Mouse (Mus musculus) left cerebral cortex, postnatal 14 days (tissue): ENCODE results near the gene Zfp697. TPM values are rescaled to one million over a fixed set of nuclear protein-coding genes. Genes with fewer than 3 reads are reported as not detected.
"Not testable (repeated sequence)": the region's sequence is repeated elsewhere in the genome, so short reads cannot be mapped to it uniquely, and the experiment has no call there.

Experiments used
- DNase-seq, 2 experiments: peaks; one replicate each; pipeline ENCODE4 v3.0.0; 2021 to 2022; ENCODE audit warnings: low spot score in 2 of 2, mixed read lengths in 1 of 2
- intact Hi-C: fragments of 180-260 bp; cut with DNase I; formaldehyde crosslinking; loops from one replicate; pipeline ENCODE4 v1.15.1; 2025
- long read RNA-seq, 2 experiments: library from polyadenylated mRNA; stranded (forward); transcript quantifications; one replicate each; pipeline ENCODE4 v2.0.0; 2021
- total RNA-seq, 2 experiments: library from RNA; stranded (reverse); gene quantifications; 2 replicates each; pipeline ENCODE4 v1.2.3; 2021

Gene Zfp697
- 10 to 100 TPM; 37.7 to 40.4 TPM for total RNA-seq
- long read RNA-seq, experiment 1, full-length matches to known transcripts = 2 of 10 reads
- long read RNA-seq, experiment 1, partial matches to known transcripts = 4 of 10 reads
- long read RNA-seq, experiment 1, other reads (novel, unspliced or antisense) = 4 of 10 reads
- long read RNA-seq, experiment 2, full-length matches to known transcripts = 6 of 13 reads
- long read RNA-seq, experiment 2, partial matches to known transcripts = 1 of 13 reads
- long read RNA-seq, experiment 2, other reads (novel, unspliced or antisense) = 6 of 13 reads

DNA sequence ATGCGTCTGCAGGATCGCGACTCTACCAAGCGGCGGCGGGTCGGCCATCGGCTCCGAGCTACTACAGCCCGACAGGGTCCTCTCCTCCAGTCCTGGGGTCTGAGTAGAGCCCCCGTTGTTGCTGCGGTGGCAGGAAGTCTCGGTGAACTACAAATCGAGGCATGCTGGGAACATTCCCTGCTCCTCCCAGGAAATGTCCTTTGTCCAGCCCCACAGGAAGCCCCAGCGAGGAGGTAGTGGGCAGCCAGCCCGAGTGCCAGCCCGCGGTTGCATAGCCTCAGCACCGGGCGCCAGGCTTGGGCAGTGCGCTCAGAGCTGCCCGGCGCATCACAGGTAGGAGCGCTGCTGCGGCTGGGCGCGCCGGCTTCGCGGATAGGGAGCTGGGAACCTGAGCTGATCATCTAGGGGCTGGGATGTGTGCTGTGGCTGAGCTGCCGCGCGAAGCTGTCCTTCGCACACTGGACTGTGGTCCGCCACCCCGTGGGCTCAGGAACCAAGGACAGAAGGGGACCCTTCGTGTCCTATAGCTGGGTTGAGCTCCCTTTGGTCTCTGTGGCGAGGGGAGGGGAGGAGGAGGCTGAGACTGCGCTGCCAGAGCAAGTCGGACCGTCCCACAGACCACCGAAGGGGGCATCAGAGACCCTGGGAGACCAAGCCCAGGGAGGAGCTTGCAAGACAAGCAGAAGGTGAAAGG, at the start of gene Zfp697:
TSS of gene Zfp697 (plus strand) at position 216 of the 694 bp plus-strand sequence.
- DNase-seq = peak; percentile 76 to 84
- intact Hi-C loops = loop anchor here (2.0 kb wide), 1 partner anchor 44 kb away; no protein-coding TSS in a partner anchor

DNA sequence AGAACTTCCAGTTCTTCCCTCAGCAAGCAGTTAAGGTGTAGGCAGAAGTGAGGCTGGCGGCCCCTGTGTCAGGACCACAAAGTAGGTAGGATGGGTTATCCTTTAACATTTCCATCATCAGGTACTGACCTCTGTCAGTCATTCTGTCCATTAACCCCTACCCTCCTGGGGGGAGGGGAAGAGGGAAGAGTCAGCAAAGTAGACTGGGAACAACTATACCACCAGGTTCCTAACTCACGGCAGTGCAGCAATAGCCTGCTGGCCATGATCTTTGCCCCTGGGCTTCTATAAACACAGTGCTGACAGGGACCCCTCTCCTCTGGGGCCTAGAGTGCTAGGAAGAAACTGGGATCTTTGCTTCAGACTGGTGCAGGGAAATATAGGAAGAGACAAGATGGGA, 48.3 kb upstream of the Zfp697 start:
- intact Hi-C loops = no loop called here
- DNase-seq = no peak

- intact Hi-C loops = no loop called here
- no peak for DNase-seq
Observed at GRCm38 (mm10) chr3:98335331-98335730, 46.9 kb upstream of the Zfp697 start.

DNA sequence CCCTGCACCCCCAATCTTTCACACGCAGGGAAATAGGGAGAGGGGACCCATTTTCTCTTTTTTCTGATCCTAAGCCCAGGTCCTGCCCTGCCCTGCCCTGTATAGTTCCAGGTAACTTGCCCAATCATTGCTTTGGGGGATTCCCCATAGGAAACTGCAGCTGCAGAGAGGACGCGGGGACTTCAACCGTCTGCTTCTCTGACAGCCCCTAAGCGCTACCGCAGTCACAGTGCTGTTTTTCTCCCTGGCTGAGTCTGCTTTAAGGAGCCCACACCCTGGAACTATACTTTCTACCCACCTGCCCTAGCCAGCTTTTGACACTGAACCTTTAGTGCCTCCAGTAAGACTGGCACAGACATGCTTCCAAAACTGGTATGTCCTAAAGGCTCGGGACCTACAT, 46.4 kb upstream of the Zfp697 start:
- intact Hi-C loops = no loop called here

GRCm38 (mm10) chr3:98336661-98337654, 45.3 kb upstream of the Zfp697 start:
- intact Hi-C loops = no loop called here
- no peak for DNase-seq

More for the DNA sequence above, 46.4 kb upstream of the Zfp697 start:
- DNase-seq = no peak

DNA sequence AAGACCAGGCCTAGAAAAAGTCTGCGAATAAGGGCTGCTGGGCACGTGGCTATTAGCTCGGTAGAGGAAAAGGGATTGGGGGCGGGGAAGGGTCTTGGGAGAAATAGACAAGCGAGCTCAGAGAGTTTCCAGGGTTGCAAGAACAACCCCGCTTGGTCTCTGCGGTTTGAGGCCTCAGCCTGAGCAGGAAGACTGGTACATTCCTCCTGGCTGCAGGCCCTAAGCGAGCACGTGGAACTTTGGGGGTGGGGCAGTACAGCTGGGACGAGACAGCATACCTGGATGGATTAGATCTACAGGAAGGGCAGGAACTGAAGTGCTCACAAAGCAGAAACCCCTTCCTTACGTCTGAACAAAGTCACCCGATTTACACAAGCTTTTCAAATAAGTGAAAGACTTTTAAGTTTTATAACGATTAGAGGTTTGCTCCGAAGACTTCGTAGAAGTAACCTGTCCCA, 43.6 kb upstream of the Zfp697 start:
- intact Hi-C loops = no loop called here
- DNase-seq = peak; percentile 33 to 55

GRCm38 (mm10) chr3:98339097-98339705, 43.1 kb upstream of the Zfp697 start:
- intact Hi-C loops = no loop called here
- DNase-seq = no peak

DNA sequence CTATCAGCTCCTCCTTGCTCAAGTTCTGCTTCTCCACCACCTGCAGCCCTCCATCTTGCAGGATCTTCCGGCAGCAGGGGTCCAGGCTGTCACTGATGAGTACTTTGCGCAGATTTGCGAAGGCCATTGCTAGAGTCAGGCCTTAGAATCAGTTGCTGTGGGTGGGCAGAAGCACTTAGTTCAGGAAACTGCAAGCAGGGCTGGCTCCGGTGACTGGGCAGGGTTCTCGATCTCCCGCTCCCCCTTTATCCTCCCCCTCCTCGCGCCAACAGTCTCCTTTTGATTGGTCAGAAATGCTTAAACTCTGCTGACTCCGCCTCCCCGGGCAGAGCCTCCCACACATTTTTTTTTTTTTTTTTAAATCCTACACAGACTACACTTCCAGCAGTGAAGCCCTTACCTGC, 42.6 kb upstream of the Zfp697 start, which contains the start of gene Phgdh:
TSS of gene Phgdh (minus strand) at position 285 of the 404 bp plus-strand sequence.
- peak; percentile 40 to 55 for DNase-seq
- intact Hi-C loops = not testable (repeated sequence)

GRCm38 (mm10) chr3:98340818-98341594, 41.3 kb upstream of the Zfp697 start:
- intact Hi-C loops = no loop called here

DNA sequence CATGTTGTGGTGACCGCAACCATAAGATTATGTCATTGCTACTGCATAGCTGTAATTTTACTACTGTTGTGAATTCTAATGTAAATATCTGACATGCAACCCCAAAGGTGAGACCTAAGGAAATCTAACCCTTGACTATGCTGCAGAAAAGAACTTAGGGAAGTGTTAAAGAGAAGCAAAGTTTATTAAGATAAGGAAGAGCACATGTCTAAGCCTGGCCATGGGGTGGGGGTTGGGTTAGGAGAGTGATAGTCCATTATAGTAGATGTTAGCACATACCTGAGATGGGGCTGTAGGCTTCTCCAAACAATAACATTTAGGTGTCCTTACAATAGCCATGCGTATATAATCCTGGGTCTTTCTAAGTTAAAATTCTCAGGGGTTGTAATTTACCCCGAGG, 39.0 kb upstream of the Zfp697 start:
- no peak for DNase-seq
- intact Hi-C loops = no loop called here

More at GRCm38 (mm10) chr3:98340818-98341594, 41.3 kb upstream of the Zfp697 start:
- no peak for DNase-seq

- intact Hi-C loops = no loop called here
- DNase-seq = no peak
Observed at GRCm38 (mm10) chr3:98348106-98348505, 34.2 kb upstream of the Zfp697 start.

DNA sequence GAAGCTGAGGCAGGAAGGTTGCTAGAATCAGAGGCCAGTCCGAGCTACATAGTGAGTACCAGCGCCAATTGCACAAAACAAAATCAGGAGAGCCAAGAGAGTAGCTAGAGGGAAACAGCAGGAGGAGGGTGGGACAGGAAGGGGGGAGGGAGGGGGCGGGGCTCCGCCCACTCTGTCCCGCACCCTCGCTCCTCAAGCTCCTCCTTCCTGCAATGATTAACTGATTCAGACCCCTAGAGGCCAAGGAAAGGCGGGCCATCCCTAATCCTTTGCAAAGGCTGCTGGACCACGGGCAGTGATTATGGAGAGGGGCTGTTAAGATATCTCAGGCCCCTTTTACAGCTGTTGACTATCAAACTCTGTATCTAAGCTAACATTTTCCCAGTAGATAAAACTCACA, 33.6 kb upstream of the Zfp697 start:
- no peak for DNase-seq
- intact Hi-C loops = no loop called here

GRCm38 (mm10) chr3:98353892-98354291, 28.4 kb upstream of the Zfp697 start:
- DNase-seq = peak; percentile 89 to 90
- intact Hi-C loops = no loop called here

DNA sequence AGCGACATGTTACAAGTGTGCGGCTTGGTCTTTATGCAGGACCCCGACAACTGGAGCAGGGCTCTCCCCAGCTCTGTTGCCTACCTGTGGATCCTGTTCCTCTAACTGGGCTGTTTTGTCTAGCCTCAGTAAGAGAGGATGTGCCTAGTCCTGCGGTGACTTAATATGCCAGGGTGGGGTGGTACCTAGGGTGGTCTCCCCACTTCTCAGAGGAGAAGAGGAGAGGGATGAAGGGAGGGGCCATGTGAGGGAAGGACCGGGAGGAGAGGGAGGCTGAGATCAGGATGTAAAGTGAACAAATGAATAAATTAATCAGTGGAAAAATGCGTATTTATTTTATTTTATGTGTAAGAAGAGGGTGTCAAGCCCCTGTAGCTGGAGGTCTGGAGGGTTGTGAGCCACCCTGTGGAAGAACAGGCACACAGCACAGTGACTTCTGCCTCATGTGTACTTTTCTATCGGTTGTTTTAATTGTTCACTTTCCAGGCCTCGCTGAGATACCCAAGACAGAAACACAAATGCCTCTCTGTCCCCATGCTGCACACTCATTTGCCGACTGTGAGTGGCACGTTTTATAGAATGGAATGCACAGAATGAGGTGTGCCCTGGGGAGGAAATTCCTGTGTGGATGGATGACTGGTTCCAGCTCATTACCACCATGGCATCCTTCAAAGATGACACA, 26.8 kb upstream of the Zfp697 start:
- no peak for DNase-seq
- intact Hi-C loops = no loop called here

- intact Hi-C loops = no loop called here
- DNase-seq = no peak
Observed at GRCm38 (mm10) chr3:98356026-98356365, 26.3 kb upstream of the Zfp697 start.

DNA sequence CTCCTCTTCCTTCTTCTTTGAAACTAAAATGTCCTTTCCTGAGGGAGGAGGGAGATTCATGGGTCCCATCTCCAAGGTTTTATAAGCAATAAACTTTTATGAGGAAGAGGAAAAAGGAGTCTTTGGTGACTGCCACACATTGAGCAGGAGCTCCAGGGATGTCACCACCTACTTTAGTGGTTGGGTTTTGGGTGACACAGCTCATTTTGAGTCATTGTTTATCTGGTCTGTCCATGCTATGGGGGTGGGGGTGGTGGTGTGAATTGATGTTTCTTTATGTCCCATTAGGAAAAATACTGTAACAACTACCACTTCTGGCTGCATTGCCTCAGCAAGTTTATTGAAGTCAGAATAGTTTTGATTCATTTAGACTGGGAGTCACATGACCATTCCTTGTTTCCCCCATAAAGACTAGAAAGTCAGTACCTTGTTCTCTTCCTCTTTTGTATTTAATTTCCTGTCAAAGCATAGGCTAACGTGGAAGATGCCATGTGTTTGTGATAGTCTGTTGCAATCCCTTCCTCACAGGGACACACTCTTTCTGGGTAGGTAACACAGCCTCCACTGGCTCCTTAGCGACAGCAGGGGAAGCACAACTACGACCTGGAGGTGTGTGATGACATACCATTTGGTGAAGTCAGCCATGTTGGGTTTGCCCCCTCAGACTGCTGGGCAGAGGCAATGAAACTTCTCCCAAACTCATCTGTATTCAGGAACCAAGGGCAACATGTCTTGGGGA, 25.5 kb upstream of the Zfp697 start:
- no peak for DNase-seq
- intact Hi-C loops = no loop called here

DNA sequence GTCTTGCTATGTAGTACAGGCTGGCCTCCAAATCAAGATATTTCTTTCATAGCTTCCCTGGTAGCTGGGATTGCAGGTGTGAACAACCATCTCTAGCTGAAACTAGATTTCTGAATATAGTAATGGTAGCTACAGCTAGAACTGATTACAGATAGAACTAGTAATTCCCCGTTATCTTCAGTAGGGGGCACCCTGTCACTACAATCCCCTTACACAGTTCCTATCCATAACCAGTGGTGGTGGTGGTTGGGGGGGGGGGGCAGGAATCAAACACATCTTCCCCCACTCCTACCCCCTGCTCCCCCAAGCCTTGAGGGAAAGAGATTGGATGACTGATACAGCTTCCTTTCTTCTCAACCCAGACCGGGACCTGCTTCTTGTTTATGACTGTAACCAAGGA, 19.5 kb upstream of the Zfp697 start:
- intact Hi-C loops = loop anchor here (2.0 kb wide), 1 partner anchor 80 kb away; no protein-coding TSS in a partner anchor
- DNase-seq = peak in 1 of 2 experiments; percentile 23
